Mouse (Mus musculus): Measurements from ENCODE around the gene Krit1. TPM values are rescaled to one million over a fixed set of nuclear protein-coding genes. Genes with fewer than 3 reads are reported as not detected.
"Not testable (repeated sequence)": the region's sequence is repeated elsewhere in the genome, so short reads cannot be mapped to it uniquely, and the experiment has no call there.

Gene Krit1
- 46.4 and 50.0 TPM in 2 replicates for polyA plus RNA-seq (2012; rRNA removed)

GRCm38 (mm10) chr5:3802433-3803291, at the start of gene Krit1, which contains the start of gene Ankib1:
Gene Krit1, plus strand, starts transcription at chr5:3803184.
Gene Ankib1, minus strand, starts transcription at chr5:3802925.
- DNase-seq (ENCODE audit: low read depth): peak; percentile 96
- no peak for TF ChIP-seq CTCF (IDR thresholded peaks at IDR 0.05; ENCODE audit: borderline replicate concordance, extremely low read depth, insufficient read depth, insufficient read length)
- TF ChIP-seq POLR2A (IDR thresholded peaks at IDR 0.05; ENCODE audit: borderline replicate concordance, extremely low read depth, insufficient read depth, insufficient read length, poor library complexity, severe bottlenecking): peak; percentile 90

DNA sequence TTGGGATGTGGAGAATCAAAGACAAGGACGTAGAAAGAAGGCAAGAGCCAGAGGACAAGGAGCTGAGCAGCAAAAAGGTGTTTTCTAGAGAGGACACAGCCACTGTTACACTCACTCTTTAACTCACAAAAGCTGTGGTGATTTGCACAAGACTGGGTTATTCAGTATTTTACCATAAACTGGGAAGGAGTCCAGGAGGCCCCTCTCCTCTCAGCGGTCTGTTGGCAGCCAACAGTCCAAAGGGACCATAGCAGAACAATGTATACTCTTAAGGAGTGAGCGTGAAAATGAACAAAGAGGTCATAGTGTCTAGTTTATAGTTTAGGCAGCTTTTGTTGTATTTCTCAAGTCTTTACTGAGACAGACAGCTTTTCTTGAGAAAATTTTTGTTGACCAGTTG, 31.5 kb upstream of the Krit1 start:
- TF ChIP-seq CTCF (IDR thresholded peaks at IDR 0.05; ENCODE audit: borderline replicate concordance, extremely low read depth, insufficient read depth, insufficient read length) (no peak), POLR2A (IDR thresholded peaks at IDR 0.05; ENCODE audit: borderline replicate concordance, extremely low read depth, insufficient read depth, insufficient read length, poor library complexity, severe bottlenecking) (no peak)
- peak; percentile 83 for DNase-seq (ENCODE audit: low read depth)

DNA sequence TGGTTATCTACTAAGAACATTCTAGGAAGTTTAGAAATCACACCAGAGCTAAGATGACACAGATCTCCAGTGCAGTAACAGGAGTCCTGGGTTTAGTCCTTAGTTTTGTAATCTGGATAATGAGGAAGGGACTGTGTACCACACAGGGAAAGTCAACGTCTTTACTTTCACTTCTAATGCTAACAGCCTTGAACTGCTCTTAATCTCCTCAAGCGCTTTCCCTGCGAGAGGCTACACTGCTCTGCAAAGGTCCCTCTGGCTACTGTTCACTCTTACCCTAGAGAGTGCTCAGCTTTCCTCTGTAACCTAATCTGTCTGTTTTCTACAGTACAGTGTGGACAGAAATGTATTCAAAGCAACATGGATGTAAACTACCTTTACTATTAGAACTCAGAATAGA, 31.0 kb upstream of the Krit1 start:
- peak; percentile 22 for DNase-seq (ENCODE audit: low read depth)

GRCm38 (mm10) chr5:3782670-3783069, 20.3 kb upstream of the Krit1 start:
- no peak for DNase-seq (ENCODE audit: low read depth)
- TF ChIP-seq CTCF (IDR thresholded peaks at IDR 0.05; ENCODE audit: borderline replicate concordance, extremely low read depth, insufficient read depth, insufficient read length): peak; percentile 16; the same call in 1 of the 2 replicates
- TF ChIP-seq POLR2A (IDR thresholded peaks at IDR 0.05; ENCODE audit: borderline replicate concordance, extremely low read depth, insufficient read depth, insufficient read length, poor library complexity, severe bottlenecking): no peak

More for the DNA sequence above, 31.0 kb upstream of the Krit1 start:
- no peak for TF ChIP-seq POLR2A (IDR thresholded peaks at IDR 0.05; ENCODE audit: borderline replicate concordance, extremely low read depth, insufficient read depth, insufficient read length, poor library complexity, severe bottlenecking)
- TF ChIP-seq CTCF (IDR thresholded peaks at IDR 0.05; ENCODE audit: borderline replicate concordance, extremely low read depth, insufficient read depth, insufficient read length): no peak

DNA sequence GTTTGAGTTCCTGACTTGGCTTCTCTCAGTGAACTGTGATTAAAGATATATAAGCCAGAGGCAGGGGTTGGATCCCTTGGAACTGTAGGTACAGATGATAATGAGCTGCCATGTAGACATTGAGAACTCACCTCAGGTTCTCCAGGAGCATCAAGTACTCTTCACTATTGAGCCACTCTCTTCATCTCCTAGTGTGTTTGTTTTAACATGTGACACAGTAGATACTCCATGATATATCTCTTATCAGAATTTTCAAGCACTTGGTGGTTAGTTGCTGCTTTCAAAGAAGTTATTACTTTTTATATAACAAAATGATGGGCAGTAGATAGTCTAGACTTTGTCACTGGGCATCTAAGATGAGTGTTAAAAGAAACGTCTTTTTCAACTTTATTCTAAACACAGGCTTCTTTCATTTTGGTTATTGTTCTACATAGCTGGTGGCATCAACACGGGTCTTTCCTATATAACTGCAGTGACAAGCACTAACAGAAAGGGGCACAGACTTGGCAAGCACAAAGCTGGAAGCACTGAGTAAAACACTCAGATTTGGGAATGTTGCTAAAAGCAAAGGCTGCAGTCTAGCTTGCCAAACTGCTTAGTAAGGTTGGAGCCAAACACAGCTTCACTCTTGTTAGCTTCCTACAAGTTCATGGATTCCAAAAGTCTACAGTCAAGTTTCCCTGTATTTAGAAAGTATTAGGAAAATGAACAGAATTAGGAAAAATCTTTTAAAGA, 18.9 kb upstream of the Krit1 start:
- TF ChIP-seq CTCF (IDR thresholded peaks at IDR 0.05; ENCODE audit: borderline replicate concordance, extremely low read depth, insufficient read depth, insufficient read length): no peak
- TF ChIP-seq POLR2A (IDR thresholded peaks at IDR 0.05; ENCODE audit: borderline replicate concordance, extremely low read depth, insufficient read depth, insufficient read length, poor library complexity, severe bottlenecking): no peak
- peak; percentile 17 for DNase-seq (ENCODE audit: low read depth)

DNA sequence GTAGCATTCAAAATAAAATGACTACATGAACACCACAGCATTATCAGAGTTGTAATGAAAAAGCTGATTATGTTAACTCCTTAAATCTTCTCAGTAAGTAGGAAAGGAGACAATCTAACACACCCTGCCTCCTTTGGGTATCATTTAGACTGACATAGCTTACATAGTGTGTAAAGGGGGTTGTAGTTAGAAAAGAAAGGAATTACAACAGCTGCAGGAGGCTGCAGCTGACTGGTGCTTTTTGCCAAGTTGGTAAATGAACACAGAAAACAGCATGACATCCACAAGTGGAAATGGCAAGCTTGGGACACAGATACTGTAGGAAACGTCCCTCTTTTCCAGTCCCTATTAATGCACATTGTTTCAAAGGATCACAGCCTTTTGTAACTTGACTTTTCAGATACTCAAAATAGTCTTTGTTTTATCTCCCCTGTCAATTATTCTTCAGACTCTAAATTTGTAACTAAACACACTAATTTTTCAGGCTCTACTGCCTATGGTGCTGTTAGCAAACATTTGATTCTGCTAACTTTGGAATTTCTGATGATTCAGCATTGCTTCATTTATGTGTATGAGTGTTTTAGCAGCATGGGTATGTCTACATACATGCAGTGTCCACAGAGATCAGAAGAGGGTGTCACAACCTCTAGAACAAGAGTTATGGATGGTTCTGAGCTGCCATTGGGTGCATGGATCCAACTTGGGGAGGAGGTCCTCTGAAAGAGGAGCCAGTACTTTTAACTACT, 18.1 kb upstream of the Krit1 start:
- no peak for TF ChIP-seq POLR2A (IDR thresholded peaks at IDR 0.05; ENCODE audit: borderline replicate concordance, extremely low read depth, insufficient read depth, insufficient read length, poor library complexity, severe bottlenecking)
- peak; percentile 15 for DNase-seq (ENCODE audit: low read depth)

DNA sequence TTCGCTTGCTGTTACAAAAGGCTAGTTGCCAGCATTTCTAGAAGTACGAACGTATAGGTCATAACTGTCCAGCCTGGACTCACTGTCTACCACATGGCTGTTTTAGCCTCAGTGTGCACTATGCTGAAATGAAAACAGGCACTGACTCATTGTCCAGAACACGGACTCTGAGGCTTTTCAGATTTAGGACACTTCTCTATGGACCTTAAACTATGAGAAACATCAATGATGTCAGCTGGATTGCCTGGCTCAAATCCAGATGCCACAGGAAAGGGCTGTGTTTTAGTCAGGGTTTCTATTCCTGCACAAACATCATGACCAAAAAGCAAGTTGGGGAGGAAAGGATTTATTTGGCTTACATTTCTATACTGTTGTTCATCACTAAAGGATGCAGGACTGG, 15.4 kb upstream of the Krit1 start:
- DNase-seq (ENCODE audit: low read depth): no peak
- TF ChIP-seq CTCF (IDR thresholded peaks at IDR 0.05; ENCODE audit: borderline replicate concordance, extremely low read depth, insufficient read depth, insufficient read length) (no peak), POLR2A (IDR thresholded peaks at IDR 0.05; ENCODE audit: borderline replicate concordance, extremely low read depth, insufficient read depth, insufficient read length, poor library complexity, severe bottlenecking) (no peak)

- DNase-seq (ENCODE audit: low read depth): no peak
- TF ChIP-seq POLR2A (IDR thresholded peaks at IDR 0.05; ENCODE audit: borderline replicate concordance, extremely low read depth, insufficient read depth, insufficient read length, poor library complexity, severe bottlenecking) (no peak), CTCF (IDR thresholded peaks at IDR 0.05; ENCODE audit: borderline replicate concordance, extremely low read depth, insufficient read depth, insufficient read length) (no peak)
Observed at GRCm38 (mm10) chr5:3791048-3791447, 11.9 kb upstream of the Krit1 start.

DNA sequence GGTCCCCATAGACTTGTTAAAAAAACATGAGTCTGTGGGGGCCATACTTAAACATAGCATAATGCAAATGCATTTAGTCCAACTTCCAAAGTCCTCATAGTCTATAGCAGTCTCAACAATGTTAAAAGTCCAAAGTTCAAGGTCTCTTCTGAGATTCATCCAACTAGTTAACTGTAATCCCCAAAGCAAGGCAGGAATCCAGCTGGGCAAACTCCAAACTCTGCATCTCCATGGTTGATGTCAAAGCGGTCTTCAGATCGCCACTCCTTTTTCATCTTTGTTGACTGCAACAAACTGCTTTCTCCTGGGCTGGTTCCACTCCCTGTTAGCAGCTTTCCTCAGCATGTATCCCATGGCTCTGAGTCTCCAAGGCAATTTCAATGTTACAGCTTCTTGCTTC, 5.9 kb upstream of the Krit1 start:
- DNase-seq (ENCODE audit: low read depth): not testable (repeated sequence)

DNA sequence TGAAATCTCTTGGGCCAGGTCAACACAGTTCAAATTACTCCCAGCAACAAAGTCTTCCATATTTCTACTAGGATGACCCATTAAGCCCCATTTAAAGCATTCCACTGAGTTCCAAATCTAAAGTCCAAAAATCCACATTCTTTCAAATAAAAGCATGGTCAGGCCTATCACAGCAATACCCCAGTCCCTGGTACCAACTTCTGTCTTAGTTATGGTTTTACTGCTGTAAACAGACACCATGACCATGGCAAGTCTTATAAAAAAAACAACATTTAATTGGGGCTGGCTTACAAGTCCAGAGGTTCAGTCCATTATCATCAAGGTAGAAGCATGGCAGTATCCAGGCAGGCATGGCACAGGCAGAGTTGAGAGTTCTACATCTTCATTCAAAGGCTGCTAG, 4.3 kb upstream of the Krit1 start:
- not testable (repeated sequence) for DNase-seq (ENCODE audit: low read depth)

DNA sequence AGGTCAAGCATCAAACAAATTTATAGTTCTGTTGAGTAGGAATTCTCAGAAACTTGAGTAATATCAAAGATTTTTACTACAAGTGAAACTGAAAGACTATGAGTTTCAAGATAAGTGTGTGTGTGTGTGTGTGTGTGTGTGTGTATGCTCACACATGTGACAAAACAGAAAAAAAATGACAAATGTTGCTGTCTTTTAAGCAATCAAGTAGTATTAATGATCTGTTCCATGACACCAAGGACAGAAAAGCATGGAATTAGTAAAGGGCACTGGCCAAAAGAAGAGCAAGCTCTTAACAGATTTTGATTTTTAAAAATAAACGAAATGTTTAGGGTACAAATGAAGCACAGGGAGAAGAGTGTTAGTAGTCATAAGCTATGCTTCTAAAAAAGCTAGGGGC, 2.9 kb upstream of the Krit1 start:
- TF ChIP-seq POLR2A (IDR thresholded peaks at IDR 0.05; ENCODE audit: borderline replicate concordance, extremely low read depth, insufficient read depth, insufficient read length, poor library complexity, severe bottlenecking) (no peak), CTCF (IDR thresholded peaks at IDR 0.05; ENCODE audit: borderline replicate concordance, extremely low read depth, insufficient read depth, insufficient read length) (no peak)
- no peak for DNase-seq (ENCODE audit: low read depth)
